15 mouse cellular contexts compared by ENCODE assay signal in genomic region chr9:46122731-46123130, GRCm38 (mm10).
DNase-seq lines count a peak whose midpoint lies in the region; ATAC-seq and TF ChIP-seq lines count a peak whose summit lies in the region.
"Had no signal": no experiment of that assay in that cellular context is flagged by ENCODE, and none has a peak within 500 bp of the region (broad histone marks: within the 10 kb centered on the region; RNA-seq: fewer than 3 reads in every experiment).

No protein-coding gene starts in this region.

- H3K9ac ChIP-seq in heart, embryonic 12.5 days = no peak overlapping the region
- H3K9ac ChIP-seq in kidney, postnatal 0 days (ENCODE audit: low read depth, low read length) = no peak overlapping the region
- no peak overlapping the region for H3K9ac ChIP-seq in lung, embryonic 16.5 days (ENCODE audit: low read length)
- no peak overlapping the region for H3K9ac ChIP-seq in stomach, embryonic 15.5 days
- H3K9ac ChIP-seq: liver, embryonic 14.5 days; midbrain, embryonic 15.5 days had no signal

- WGBS in heart, embryonic 12.5 days = 73% methylated on average over 9 of the region's 9 CpGs
- WGBS in kidney, postnatal 0 days = 53% methylated on average over 9 of the region's 9 CpGs
- 69% methylated on average over 9 of the region's 9 CpGs for WGBS in lung, embryonic 16.5 days
- WGBS in stomach, embryonic 15.5 days = 76% methylated on average over 9 of the region's 9 CpGs

- 0 out of 2 replicates have a peak, but pooled peaks cover 3% of the 10 kb centered on the region for H3K9me3 ChIP-seq in heart, embryonic 12.5 days (replicated peaks)
- no peaks in the 10 kb centered on the region for H3K9me3 ChIP-seq in kidney, postnatal 0 days (replicated peaks; ENCODE audit: low read length)
- H3K9me3 ChIP-seq in lung, embryonic 16.5 days (ENCODE audit: control insufficient read depth, low read length) = peaks cover 4% of the 10 kb centered on the region; the same call in 1 of the 2 replicates
- H3K9me3 ChIP-seq in stomach, embryonic 15.5 days = no peaks in the 10 kb centered on the region
- H3K9me3 ChIP-seq: midbrain, embryonic 15.5 days had no signal

- intact Hi-C loops in heart, postnatal 36 days (cut with DNase I) = no loop called here

- no peak for TF ChIP-seq CTCF in kidney, postnatal 0 days (IDR thresholded peaks at IDR 0.05; ENCODE audit: low read depth)

- H3K4me3 ChIP-seq in heart, embryonic 12.5 days = no peak overlapping the region
- no peak overlapping the region for H3K4me3 ChIP-seq in kidney, postnatal 0 days (replicated peaks; ENCODE audit: low read depth, low read length)
- no peak overlapping the region for H3K4me3 ChIP-seq in lung, embryonic 16.5 days (ENCODE audit: low read length)
- H3K4me3 ChIP-seq in stomach, embryonic 15.5 days (replicated peaks) = no peak overlapping the region
- H3K4me3 ChIP-seq: erythroblast, embryonic 14.5 days; hindbrain, embryonic 10.5 days; midbrain, embryonic 15.5 days had no signal

- ATAC-seq in heart, embryonic 12.5 days (ENCODE audit: insufficient number of reproducible peaks, low FRiP score) = no peak
- ATAC-seq in kidney, postnatal 0 days (replicated peaks; ENCODE audit: low FRiP score, low read depth) = no peak
- ATAC-seq in lung, embryonic 16.5 days (ENCODE audit: low read depth) = 0 out of 2 replicates have a peak, but pooled peaks have one; percentile 20
- ATAC-seq in stomach, embryonic 15.5 days (ENCODE audit: insufficient read depth, low FRiP score, low read depth) = no peak
- ATAC-seq: midbrain, embryonic 15.5 days had no signal

- no peak for DNase-seq in heart, postnatal 36 days
- peak; percentile 43 for DNase-seq in kidney, postnatal 0 days (ENCODE audit: low spot score)
- no peak for DNase-seq in kidney, adult 8-10 months
- DNase-seq in lung, adult 18-20 months = no peak
- DNase-seq: cerebellum, postnatal 10 days; gastrocnemius, postnatal 36 days; right cerebral cortex, postnatal 25 days; thymus, adult 2 months had no signal

- H3K27ac ChIP-seq in heart, embryonic 12.5 days (ENCODE audit: poor library complexity, severe bottlenecking) = peak overlapping the region; percentile 6; the same call in 1 of the 2 replicates
- peak overlapping the region; percentile 48 for H3K27ac ChIP-seq in kidney, postnatal 0 days
- H3K27ac ChIP-seq in lung, embryonic 16.5 days (ENCODE audit: low read length) = peak overlapping the region; percentile 80
- peak overlapping the region; percentile 16; the same call in 1 of the 2 replicates for H3K27ac ChIP-seq in stomach, embryonic 15.5 days
- H3K27ac ChIP-seq: hindbrain, embryonic 10.5 days; liver, embryonic 14.5 days; midbrain, embryonic 15.5 days had no signal

- H3K27me3 ChIP-seq in heart, embryonic 12.5 days (replicated peaks) = 0 out of 2 replicates have a peak, but pooled peaks cover under 1% of the 10 kb centered on the region
- no peaks in the 10 kb centered on the region for H3K27me3 ChIP-seq in kidney, postnatal 0 days (ENCODE audit: insufficient read depth, low read length)
- no peaks in the 10 kb centered on the region for H3K27me3 ChIP-seq in lung, embryonic 16.5 days (ENCODE audit: control insufficient read depth, insufficient read depth, low read depth, low read length)
- no peaks in the 10 kb centered on the region for H3K27me3 ChIP-seq in stomach, embryonic 15.5 days (replicated peaks)
- H3K27me3 ChIP-seq: midbrain, embryonic 15.5 days had no signal

- H3K4me2 ChIP-seq in heart, embryonic 12.5 days = no peak overlapping the region
- H3K4me2 ChIP-seq in kidney, postnatal 0 days (ENCODE audit: low read length) = no peak overlapping the region
- H3K4me2 ChIP-seq in lung, embryonic 16.5 days (ENCODE audit: low read depth, low read length) = no peak overlapping the region
- no peak overlapping the region for H3K4me2 ChIP-seq in stomach, embryonic 15.5 days
- H3K4me2 ChIP-seq: midbrain, embryonic 15.5 days had no signal

- peaks cover 27% of the 10 kb centered on the region for H3K36me3 ChIP-seq in heart, embryonic 12.5 days
- H3K36me3 ChIP-seq in kidney, postnatal 0 days (ENCODE audit: insufficient read depth, low read length) = no peaks in the 10 kb centered on the region
- H3K36me3 ChIP-seq in lung, embryonic 16.5 days (ENCODE audit: control insufficient read depth, insufficient read depth, low read length) = no peaks in the 10 kb centered on the region
- no peaks in the 10 kb centered on the region for H3K36me3 ChIP-seq in stomach, embryonic 15.5 days
- H3K36me3 ChIP-seq: midbrain, embryonic 15.5 days had no signal

- H3K4me1 ChIP-seq in heart, embryonic 12.5 days (replicated peaks) = peaks cover 38% of the 10 kb centered on the region
- peaks cover 10% of the 10 kb centered on the region for H3K4me1 ChIP-seq in kidney, postnatal 0 days (replicated peaks; ENCODE audit: insufficient read depth, low read length)
- H3K4me1 ChIP-seq in lung, embryonic 16.5 days (replicated peaks; ENCODE audit: control insufficient read depth, insufficient read depth, low read length) = peaks cover 33% of the 10 kb centered on the region
- H3K4me1 ChIP-seq in stomach, embryonic 15.5 days = peaks cover 24% of the 10 kb centered on the region

Comparison
In these comparisons a context has a peak if more than half of its experiments do, and no peak if none do; other contexts are left out.
1. H3K27ac ChIP-seq: peak in every context shown above with its lines; median percentile 80 in lung, embryonic 16.5 days; 48 in kidney, postnatal 0 days; 16 in stomach, embryonic 15.5 days; 6 in heart, embryonic 12.5 days.